Mouse (Mus musculus) MEL (cell line): ENCODE data around the gene Cab39.

ENCODE experiments used
- BHLHE40 ChIP-seq: IDR thresholded peaks from 2 replicates; pipeline ENCODE4 v1.6.1; 2012; ENCODE audit warnings: low read depth, mild to moderate bottlenecking, inconsistent platforms, low read length, improper control_type of control experiment, borderline replicate concordance
- CTCF ChIP-seq, 3 experiments: IDR thresholded peaks in 2 of 3; conservative IDR thresholded peaks in 1 of 3; 2 replicates each; pipeline ENCODE4 v1.5.1; 2011 to 2012; ENCODE audit warnings: low read length in 3 of 3, low read depth in 2 of 3, mild to moderate bottlenecking in 2 of 3, improper control_type of control experiment in 1 of 3, inconsistent platforms in 1 of 3, mixed read lengths in 1 of 3, moderate library complexity in 1 of 3; ENCODE audit not compliant: control insufficient read depth in 1 of 3, insufficient read depth in 1 of 3, poor library complexity in 1 of 3, severe bottlenecking in 1 of 3
- EP300 ChIP-seq, 2 experiments: IDR thresholded peaks; 2 replicates each; pipeline ENCODE4 v1.6.1; 2011; ENCODE audit warnings: improper control_type of control experiment in 2 of 2, low read length in 2 of 2, low read depth in 1 of 2, mild to moderate bottlenecking in 1 of 2
- MAX ChIP-seq: IDR thresholded peaks from 2 replicates; pipeline ENCODE4 v1.6.1; 2011; ENCODE audit warnings: low read length, improper control_type of control experiment
- MXI1 ChIP-seq: IDR thresholded peaks from 2 replicates; pipeline ENCODE4 v1.6.1; 2011; ENCODE audit warnings: mild to moderate bottlenecking, low read depth, low read length, improper control_type of control experiment
- MYC ChIP-seq: IDR thresholded peaks from 2 replicates; pipeline ENCODE4 v1.6.1; 2011; ENCODE audit warnings: low read depth, mild to moderate bottlenecking, low read length, improper control_type of control experiment, moderate library complexity
- NRF1 ChIP-seq: IDR thresholded peaks from 2 replicates; pipeline ENCODE4 v1.6.1; 2014; ENCODE audit warnings: low read depth, mild to moderate bottlenecking, inconsistent platforms, low read length, improper control_type of control experiment, moderate library complexity; ENCODE audit not compliant: poor library complexity, insufficient read depth, severe bottlenecking
- POLR2A ChIP-seq, 2 experiments: IDR thresholded peaks; 2 replicates each; pipeline ENCODE4 v1.6.1; 2011 to 2012; ENCODE audit warnings: low read length in 2 of 2, mild to moderate bottlenecking in 2 of 2, control low read depth in 1 of 2, improper control_type of control experiment in 1 of 2, low read depth in 1 of 2, moderate library complexity in 1 of 2; ENCODE audit not compliant: control insufficient read depth in 1 of 2, insufficient read depth in 1 of 2, poor library complexity in 1 of 2
- SIN3A ChIP-seq: IDR thresholded peaks from 2 replicates; pipeline ENCODE4 v1.6.1; 2012; ENCODE audit warnings: low read length, improper control_type of control experiment, inconsistent platforms
- UBTF ChIP-seq: IDR thresholded peaks from 2 replicates; pipeline ENCODE4 v1.6.1; 2012; ENCODE audit warnings: low read depth, mild to moderate bottlenecking, inconsistent platforms, low read length, improper control_type of control experiment, moderate library complexity, borderline replicate concordance; ENCODE audit not compliant: insufficient read depth
- USF1 ChIP-seq: IDR thresholded peaks from 2 replicates; pipeline ENCODE4 v1.6.1; 2014; ENCODE audit warnings: low read depth, mild to moderate bottlenecking, inconsistent platforms, low read length, improper control_type of control experiment, moderate library complexity
- ZC3H11A ChIP-seq: IDR thresholded peaks from 2 replicates; pipeline ENCODE4 v1.6.1; 2012; ENCODE audit warnings: low read depth, mild to moderate bottlenecking, inconsistent platforms, low read length, improper control_type of control experiment
- ZNF384 ChIP-seq: IDR thresholded peaks from 2 replicates; pipeline ENCODE4 v1.6.1; 2012; ENCODE audit warnings: low read depth, mild to moderate bottlenecking, inconsistent platforms, low read length, improper control_type of control experiment

DNA sequence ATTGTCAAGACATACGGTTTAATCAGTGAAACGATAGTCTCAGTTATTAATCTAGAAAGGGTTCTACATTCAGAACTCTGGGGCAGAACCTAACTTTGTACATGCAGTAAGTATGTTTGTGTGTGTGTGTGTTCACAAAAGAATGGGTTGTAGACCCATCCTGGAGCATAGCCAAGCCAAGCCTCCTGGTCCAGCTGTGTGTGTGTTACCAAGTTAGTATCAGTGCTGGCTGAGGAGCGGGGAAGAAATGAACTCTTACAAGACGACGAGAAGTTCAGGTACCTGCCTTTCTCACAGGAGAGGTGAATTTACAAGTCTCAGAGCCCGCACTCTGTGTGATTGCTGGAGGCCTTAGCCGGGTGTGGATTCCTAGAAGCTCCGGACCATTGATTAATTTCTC, 11.3 kb downstream of the Cab39 start:
- TF ChIP-seq POLR2A (IDR thresholded peaks at IDR 0.05; ENCODE audit: control insufficient read depth in 1 of 2, insufficient read depth in 1 of 2, low read depth in 1 of 2, low read length in 2 of 2, poor library complexity in 1 of 2) = no peak
- TF ChIP-seq CTCF (IDR thresholded peaks at IDR 0.05 in 2 of 3, conservative IDR thresholded peaks at IDR 0.05 in 1 of 3; ENCODE audit: control insufficient read depth in 1 of 3, insufficient read depth in 1 of 3, low read depth in 2 of 3, low read length in 3 of 3, poor library complexity in 1 of 3, severe bottlenecking in 1 of 3) = no peak
- no peak for TF ChIP-seq UBTF
- TF ChIP-seq USF1 = no peak
- TF ChIP-seq BHLHE40 = no peak
- TF ChIP-seq ZNF384 = no peak
- TF ChIP-seq SIN3A = no peak
- TF ChIP-seq NRF1 = no peak
- no peak for TF ChIP-seq EP300 (IDR thresholded peaks at IDR 0.05; ENCODE audit: low read depth in 1 of 2, low read length in 2 of 2)
- TF ChIP-seq ZC3H11A = no peak
- no peak for TF ChIP-seq MYC
- TF ChIP-seq MAX = no peak
- no peak for TF ChIP-seq MXI1
